Mouse (Mus musculus) neural tube, embryonic 10.5 days (tissue): ENCODE results near the gene Lrrc4b.

Source experiments
- DNase-seq: peaks from one replicate; pipeline ENCODE4 v3.0.0-alpha.2; 2017; ENCODE audit warnings: low spot score; ENCODE audit errors: extremely low spot score

Lrrc4b gene

DNA sequence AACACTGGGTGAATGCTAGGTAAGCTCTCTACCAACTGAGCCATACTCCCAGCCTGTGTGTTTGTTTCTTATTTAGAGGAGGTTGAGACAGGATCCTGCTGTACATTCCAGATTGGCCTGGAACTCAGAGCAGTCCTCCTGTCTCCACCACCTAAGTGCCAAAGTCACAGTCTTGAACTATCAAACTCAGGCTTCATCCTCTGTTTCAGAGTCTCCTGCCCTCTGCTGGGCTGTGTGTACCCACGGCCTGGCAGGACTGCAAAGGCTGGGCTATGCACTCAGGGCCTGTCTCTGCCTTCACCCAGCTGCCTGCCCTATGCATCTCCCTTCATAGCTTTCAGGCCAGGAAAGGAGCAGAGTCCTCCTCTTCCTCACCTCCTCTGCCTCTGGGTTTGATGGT, 7.4 kb downstream of the Lrrc4b start:
- DNase-seq, result no peak

DNA sequence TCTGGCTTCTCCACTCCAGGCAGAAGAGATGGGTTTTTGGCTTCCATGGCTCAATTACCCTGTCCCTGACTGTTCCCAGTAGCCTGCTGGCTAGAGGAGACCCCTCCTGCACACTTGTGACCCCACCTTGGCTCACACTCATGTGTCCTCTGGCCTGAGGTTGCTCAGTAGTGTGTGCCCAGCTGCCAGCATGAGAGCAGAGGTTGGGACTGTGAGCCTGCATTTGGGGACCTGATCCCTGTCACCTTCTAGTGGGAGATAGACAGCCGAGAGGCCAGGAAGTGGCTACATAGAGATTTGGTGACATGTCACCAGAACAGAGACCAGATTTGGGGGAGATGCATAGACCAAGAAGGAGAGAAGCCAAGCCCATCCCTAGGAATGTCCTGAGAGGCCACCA, 8.4 kb downstream of the Lrrc4b start:
- DNase-seq, result no peak

DNA sequence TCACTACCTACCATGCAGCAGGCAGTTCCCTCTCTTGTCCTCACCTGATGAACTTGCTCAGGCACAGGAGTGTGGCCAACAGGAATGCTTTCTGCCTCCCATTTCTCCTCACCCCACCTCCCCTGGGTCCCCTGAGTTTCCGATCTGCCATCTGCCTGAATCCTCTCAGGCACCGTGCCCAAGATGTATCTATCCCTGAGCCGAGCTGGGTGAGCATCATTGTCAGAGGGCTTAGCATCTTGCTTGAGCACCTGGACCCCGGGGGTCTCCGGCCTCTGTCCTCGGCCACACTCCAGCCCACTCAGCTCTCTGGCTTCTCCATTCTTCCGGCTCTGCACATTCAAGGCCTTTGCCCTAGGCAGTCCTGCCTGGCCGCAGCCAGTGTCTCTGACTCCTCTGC, 9.1 kb downstream of the Lrrc4b start:
- no peak for DNase-seq

DNA sequence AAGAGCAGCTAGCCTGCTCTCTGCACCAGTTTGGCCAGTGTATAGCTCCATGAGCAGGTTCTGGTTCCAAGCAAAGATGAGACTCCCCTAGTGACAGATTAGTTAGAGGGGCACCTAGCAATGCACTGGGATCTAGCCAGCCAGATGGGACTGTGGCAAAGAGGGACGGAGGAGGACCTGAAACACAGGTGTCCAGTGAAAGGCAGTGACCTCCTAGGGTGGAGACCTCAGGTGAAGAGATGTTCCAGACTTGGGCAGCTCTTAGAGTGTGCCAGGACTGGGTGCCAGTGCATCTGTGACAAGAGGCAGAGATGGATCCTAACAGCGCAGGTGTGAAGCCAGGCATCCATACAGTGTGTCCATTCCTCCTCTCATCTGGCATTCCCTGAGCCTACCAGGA, 10.9 kb downstream of the Lrrc4b start:
- DNase-seq, result no peak

DNA sequence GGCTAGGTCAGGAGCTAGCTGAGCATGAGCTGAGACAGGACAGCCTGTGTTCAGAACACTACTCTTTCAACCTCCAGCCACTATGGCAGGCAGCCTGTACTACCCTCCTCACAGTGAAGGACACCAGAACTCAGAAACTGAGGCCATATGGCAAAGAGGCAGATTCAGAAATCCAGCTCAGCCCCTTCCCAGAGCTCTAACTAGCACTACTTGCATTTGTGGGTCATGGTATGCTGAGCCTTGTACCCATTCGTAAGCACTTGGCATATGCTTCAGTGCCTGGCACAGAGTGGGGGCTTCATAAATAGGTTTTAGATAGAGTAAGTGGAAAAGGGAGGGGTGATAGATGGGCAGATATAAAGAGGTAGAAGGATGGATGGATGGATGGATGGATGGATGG, 11.7 kb downstream of the Lrrc4b start:
- no peak for DNase-seq

DNA sequence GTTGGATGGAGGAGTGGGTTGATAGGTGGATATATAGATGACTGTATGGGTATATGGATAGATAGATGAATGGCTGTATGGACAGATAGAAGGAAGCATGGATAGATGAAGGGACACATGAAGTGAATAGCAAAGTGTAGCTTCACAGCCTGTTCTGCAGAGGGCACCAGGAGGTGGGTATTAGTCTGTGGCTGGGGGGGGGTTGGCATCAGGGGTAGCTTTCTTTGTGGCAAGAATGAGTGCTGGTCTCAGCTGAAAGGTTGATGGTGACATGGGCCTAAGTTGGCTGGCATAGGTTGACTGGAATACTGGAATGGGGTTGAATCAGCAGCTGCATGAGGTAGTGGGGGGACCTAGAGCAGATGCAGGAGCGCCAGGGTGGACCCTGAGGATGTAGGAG, 12.4 kb downstream of the Lrrc4b start:
- DNase-seq, result no peak

DNA sequence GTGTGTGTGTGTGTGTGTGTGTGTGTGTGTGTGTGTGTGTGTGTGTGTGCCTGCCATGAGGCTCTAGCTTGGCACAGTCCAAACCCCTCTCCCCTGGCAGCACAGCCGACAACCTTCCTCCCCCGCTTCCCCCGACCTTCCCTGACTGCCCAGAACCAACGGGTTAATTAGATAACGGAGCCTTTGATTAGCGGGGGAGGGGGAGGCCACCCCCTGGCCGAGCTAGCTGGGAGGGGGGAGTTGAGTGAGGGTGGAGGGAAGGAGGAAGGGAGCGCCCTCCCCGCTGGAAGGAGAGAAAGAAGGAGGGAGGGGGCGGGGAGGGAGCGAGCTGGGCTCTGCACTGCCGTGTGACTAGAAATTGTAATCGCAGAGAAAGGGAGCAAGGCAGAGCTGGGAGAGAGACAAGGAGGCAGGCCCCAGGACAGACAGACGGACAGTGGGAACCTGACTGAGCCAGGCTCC, 12.9 kb downstream of the Lrrc4b start:
- DNase-seq, result peak; percentile 41

DNA sequence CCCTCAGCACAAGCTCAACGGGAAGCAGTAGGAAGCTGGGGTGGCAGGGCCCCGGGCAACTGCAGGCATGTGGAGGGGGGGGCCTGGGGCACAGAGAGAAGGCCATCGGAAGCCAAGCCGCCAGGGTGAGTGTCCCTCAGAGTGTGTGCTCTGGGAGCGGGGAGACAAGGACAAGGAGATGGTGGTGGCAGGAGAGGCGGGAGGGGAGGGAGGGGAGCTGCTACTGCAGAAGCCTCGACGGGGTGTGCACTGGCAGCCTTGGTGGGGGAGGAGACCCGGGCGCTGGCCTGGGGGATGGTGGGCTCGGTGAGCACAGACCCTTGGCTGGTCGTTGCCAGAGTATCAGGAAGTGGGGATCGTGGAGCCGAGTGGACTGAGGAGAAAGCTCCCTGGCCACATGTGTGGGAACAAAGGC, 13.6 kb downstream of the Lrrc4b start:
- peak; percentile 51 for DNase-seq

DNA sequence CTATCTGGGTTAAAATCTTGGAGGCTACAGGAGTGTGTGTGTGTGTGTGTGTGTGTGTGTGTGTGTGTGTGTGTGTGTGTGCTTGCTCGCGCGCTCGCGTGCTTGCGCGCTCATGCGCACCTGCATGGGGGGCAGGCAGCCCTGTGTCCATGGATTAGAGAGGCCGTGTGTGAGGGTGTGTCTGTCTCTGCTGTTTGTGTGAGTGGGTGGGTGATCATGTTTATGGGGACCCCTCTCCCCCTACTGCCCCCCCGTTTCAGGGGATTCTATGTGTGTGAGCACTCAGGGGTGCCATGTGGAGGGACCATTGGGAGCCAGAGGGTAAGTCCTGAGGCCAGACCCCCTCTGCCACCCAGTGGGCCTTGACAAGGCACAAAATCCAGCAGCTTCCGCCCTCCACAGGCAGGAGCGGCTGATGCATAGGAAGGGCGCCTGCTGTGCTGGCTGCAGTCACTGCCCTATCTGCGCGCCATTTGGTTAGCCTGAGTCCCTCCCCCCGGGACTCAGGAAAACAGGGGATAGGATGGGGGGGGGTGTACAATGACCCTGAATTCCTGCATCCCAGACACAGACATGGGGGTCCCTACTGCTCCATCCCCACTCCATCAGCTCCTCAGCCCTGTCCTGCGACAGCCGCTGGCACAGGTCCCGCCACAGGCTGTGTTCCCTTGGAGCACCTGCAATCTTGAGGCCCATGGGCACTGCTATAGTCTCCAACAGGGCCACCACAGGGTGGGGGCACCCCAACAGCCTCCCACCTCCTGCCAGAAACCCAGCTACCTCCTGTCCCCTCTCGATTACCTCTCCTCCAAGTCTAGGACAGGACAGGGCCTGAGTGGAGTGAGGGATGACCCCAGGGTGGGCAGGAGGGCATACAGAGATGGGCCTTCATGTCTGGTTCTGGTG, 14.7 kb downstream of the Lrrc4b start:
- no peak for DNase-seq

DNA sequence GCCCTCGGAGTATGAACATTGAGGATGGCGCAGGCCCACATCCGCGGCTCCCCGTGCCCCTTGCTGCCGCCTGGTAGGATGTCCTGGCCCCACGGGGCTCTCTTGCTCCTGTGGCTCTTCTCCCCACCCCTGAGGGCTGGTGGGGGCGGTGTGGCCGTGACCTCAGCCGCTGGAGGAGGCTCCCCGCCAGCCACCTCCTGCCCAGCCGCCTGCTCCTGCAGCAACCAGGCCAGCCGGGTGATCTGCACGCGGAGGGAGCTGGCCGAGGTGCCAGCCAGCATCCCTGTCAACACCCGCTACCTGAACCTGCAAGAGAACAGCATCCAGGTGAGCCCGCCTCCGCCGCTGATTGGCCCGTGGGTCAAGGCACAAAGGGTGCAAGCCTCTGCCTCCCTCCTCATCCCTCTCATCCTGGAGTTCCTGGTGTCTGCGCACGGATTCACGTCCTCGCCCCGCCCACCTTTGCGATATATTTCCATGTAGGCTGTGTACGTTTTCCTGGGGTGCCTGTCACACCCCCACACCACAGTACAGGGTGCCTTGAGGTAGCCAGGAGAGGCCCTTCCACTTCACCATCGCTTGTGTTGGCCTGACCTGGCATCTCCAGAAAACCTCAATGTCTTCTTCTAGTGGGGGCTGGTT, 16.2 kb downstream of the Lrrc4b start:
- DNase-seq, result no peak

DNA sequence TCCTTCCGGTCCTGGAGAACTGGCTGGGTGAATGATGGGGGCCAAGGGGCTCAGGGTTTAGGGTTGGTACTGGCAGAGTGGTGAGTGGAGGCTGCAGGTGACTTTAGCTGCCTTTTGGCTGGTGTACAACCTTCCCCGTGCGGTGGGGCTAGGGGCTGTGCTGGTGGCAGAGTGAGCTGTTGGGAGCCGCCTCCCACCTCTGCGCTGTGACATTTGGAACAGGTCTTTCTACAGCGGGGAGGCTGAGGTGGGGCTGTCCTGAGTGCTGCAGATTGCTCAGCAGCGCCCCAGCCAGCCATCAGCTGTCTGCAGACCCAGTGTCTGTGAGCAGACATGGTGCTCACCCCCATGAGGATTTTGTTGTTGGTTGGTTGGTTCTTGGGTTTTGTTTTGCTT, 16.7 kb downstream of the Lrrc4b start:
- DNase-seq, result no peak

DNA sequence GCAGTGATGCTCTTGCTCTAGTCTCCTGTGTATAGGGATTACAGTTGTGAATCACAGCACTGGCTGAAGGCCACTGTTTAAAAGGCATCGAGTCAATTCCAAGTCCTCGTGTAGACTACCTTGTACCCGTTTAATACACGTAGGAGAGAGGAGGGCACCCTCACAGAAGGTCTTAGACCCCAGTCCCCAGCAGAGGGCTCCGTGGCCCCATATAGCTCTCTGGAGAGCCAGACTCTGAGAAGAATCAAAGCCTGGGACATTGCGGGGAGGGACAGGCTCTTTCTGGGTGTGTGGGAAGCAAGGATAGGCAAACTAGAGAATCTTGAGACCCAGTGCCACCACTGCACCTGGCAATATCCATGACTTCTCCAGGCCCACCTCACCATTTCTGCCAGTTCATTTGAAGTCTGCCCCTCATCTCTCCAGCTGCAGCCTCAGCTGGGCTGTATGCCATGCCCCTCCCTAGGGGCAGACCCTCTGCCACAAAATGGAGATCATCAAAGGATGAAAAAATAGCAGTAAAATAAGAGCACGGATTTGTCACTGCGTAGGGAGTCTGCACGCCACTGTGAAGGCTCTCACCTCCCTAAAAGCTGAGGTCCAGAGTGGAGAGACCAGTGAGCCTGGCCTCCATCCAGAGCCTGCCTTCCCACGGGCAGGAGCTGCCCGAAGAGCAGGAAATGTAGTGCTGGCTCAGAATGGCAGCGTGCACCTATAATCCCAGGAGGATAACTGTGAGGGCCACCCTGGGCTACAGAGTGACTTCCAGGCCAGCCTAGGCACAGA, 17.4 kb downstream of the Lrrc4b start:
- no peak for DNase-seq

DNA sequence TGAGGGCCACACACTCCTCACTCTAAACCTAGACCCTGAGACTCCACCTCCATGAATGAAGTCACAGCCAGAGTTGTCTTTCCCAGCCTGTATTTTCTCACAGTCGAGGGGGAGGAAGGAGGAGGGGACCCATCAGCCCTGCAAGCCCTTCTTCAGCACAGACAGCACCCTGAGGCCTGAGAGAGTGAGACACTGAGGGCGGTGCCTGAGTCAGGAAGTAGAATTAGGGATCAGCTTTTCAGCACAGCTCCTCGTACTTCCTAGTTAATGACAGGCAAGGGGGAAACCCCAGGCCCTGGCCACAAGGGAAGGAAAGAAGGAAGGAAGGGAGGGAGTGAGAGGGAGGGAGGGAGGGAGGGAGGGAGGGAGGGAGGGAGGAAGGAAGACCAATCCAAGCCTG, 24.4 kb downstream of the Lrrc4b start:
- no peak for DNase-seq

DNA sequence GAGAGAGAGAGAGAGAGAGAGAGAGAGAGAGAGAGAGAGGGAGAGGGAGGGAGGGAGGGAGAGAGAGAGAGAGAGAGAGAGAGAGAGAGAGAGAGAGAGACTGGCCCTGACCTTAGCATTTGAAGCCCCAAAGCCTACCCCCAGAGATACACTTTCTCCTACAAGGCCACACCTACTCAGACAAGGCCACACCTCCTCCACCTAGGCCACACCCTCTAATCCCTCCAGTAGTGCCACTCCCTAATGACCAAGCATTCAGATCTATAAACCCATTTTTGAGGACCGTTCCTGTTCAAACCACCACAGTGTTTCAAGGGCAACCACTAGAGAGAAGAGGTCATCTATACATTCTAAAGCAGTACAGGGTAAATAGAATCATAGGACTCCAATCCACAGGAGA, 27.5 kb downstream of the Lrrc4b start:
- DNase-seq, result no peak

DNA sequence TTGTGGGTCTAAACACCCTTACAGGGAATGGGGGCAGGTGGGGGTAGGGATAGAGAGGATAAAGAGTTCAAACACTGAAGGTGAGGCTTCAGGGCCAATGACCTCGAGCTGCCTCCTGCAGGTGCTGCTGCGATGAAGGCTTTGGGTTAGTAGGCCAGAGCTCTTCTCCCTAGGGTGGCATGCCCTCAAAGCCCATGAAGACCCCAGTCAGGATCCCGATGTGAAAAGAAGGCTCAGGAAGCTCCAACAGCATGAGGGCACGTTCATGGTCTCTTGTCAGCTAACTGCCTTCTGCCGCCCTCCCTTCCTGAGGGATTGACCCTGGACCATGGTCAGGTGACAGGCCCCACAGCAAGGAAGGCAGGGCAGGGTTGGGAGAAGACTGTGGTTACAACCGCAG, 31.2 kb downstream of the Lrrc4b start:
- no peak for DNase-seq

DNA sequence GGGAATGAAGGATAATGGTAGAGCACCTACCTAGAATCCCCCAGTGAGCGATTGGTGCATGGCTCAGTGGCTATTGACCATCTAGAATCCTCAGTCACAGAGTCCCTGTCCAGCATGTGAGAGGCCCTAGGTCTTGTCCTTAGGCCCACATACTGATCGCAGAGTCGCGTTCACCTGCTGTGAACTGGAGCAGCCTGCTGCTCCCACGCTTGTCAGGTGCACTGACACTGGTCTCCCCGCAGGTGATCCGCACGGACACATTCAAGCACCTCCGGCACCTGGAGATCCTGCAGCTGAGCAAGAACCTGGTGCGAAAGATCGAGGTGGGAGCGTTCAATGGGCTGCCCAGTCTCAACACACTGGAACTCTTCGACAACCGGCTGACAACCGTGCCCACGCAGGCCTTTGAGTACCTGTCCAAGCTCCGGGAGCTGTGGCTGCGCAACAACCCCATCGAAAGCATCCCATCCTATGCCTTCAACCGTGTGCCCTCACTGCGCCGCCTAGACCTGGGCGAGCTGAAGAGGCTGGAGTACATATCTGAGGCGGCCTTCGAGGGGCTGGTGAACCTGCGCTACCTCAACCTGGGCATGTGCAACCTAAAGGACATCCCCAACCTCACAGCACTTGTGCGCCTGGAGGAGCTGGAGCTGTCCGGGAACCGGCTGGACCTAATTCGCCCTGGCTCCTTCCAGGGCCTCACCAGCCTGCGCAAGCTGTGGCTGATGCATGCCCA, 32.1 kb downstream of the Lrrc4b start:
- no peak for DNase-seq

DNA sequence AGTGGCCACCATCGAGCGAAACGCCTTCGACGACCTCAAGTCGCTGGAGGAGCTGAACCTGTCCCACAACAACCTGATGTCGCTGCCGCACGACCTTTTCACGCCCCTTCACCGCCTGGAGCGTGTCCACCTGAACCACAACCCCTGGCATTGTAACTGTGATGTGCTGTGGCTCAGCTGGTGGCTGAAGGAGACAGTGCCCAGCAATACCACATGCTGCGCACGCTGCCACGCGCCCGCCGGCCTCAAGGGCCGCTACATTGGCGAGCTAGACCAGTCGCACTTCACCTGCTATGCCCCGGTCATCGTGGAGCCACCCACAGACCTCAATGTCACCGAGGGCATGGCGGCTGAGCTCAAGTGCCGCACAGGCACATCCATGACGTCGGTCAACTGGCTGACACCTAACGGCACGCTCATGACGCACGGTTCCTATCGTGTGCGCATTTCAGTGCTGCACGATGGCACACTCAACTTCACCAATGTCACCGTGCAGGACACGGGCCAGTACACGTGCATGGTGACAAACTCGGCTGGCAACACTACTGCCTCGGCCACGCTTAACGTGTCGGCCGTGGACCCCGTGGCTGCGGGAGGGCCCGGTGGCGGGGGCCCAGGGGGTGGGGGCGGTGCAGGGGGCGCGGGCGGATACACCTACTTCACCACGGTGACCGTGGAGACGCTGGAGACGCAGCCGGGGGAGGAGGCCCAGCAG, 32.8 kb downstream of the Lrrc4b start:
- no peak for DNase-seq

DNA sequence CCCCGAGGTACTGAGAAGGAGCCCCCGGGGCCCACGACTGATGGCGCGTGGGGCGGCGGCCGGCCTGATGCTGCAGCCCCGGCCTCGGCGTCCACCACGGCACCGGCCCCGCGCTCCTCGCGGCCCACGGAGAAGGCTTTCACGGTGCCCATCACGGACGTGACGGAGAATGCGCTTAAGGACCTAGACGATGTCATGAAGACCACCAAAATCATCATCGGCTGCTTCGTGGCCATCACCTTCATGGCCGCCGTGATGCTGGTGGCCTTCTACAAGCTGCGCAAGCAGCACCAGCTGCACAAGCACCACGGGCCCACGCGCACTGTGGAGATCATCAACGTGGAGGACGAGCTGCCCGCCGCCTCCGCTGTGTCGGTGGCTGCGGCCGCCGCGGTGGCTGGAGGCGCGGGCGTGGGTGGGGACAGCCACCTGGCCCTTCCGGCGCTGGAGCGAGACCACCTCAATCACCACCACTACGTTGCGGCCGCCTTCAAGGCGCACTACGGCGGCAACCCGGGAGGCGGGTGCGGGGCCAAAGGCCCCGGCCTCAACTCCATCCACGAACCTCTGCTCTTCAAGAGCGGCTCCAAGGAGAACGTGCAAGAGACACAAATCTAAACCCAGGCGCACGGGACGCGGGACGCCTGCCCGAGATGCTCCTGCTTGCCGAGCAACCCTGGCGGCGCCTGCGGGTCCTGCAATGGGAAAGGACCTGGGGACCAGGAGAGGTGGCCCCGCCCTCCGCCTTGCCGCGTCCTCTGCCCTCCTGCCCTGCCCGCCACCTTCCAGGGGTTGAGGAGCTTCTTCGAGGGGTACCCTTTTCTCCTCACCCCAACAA, 33.6 kb downstream of the Lrrc4b start:
- DNase-seq, result peak; percentile 74

DNA sequence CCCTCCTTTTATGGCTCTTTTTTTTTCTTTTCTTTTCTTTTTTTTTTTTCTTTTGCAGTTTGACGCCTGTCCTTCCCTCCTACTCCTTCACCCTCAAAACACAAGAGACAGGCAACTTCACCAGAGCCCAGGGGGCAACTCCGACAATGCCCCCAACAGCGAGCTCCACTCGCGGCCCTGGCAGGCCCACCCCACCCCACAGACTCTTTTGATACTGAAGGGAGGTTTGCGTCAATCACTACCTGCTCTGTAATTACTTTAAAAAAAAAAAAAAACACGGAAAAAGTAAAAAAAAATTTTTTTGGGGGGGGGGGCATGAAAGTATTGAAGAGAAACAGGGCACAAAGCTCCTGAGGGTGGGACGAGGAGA, 34.2 kb downstream of the Lrrc4b start:
- no peak for DNase-seq
